Comparison of ENCODE assay signal across 8 mouse cellular contexts in the genomic region with DNA sequence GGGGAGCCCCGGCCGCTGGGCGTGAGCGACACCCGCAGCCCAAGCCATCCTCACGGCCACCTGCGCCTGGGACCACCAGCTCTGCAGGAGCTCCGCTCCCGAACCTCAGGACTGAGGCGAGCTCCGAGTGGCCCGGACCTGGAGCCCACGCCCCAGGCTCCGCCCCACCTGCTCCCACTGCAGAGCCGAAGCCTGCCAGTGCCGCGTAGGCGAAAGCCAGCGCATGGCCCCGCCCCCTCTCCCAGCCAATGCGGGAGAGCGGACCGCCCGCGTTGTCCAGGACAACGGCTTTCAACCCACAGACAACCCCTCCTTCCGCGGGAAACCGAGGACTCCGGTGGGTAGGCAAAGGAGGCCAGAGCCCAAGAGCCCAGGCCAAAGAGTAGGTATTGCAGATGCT. TPM values are rescaled to one million over a fixed set of nuclear protein-coding genes. Genes with fewer than 3 reads are reported as not detected.
A peak's percentile ranks its signal among the peaks of the same experiment; 100 is the strongest.
DNase-seq lines count a peak whose midpoint lies in the region; ATAC-seq and TF ChIP-seq lines count a peak whose summit lies in the region.

No protein-coding gene starts in this region.

- peak overlapping the region; percentile 31 for H3K4me3 ChIP-seq in C2C12 (ENCODE audit: insufficient read depth, poor library complexity, severe bottlenecking)
- H3K4me3 ChIP-seq in forebrain, embryonic 10.5 days, result peak overlapping the region; percentile 95
- peak overlapping the region; percentile 73 for H3K4me3 ChIP-seq in heart, embryonic 15.5 days
- peak overlapping the region; percentile 41 for H3K4me3 ChIP-seq in liver, embryonic 12.5 days
- H3K4me3 ChIP-seq in stomach, embryonic 14.5 days (ENCODE audit: low read depth, low read length), result peak overlapping the region; percentile 86

- H3K36me3 ChIP-seq in C2C12 (ENCODE audit: control insufficient read depth, insufficient read depth), result peaks cover 36% of the 10 kb centered on the region
- H3K36me3 ChIP-seq in forebrain, embryonic 10.5 days (replicated peaks), result peaks cover 52% of the 10 kb centered on the region
- H3K36me3 ChIP-seq in heart, embryonic 15.5 days, result peaks cover 34% of the 10 kb centered on the region
- peaks cover 31% of the 10 kb centered on the region for H3K36me3 ChIP-seq in liver, embryonic 12.5 days
- peaks cover 27% of the 10 kb centered on the region for H3K36me3 ChIP-seq in stomach, embryonic 14.5 days (ENCODE audit: control insufficient read depth, insufficient read depth, low read length)

- peak; percentile 32; the same call in 1 of the 2 replicates for TF ChIP-seq POLR2A in brain, embryonic 14.5 days (IDR thresholded peaks at IDR 0.05; ENCODE audit: borderline replicate concordance, extremely low read depth, insufficient read depth, insufficient read length, poor library complexity, severe bottlenecking)

- peak; percentile 96 for DNase-seq in brain, embryonic 14.5 days (ENCODE audit: low read depth)
- peak; percentile 87 for DNase-seq in forebrain, embryonic 10.5 days (ENCODE audit: extremely low spot score, low spot score)
- peak; percentile 96 for DNase-seq in kidney, postnatal 14 days
- DNase-seq in natural killer cell, adult 2 months (ENCODE audit: low spot score in 2 of 2), result peak; percentile 76 to 77

- H3K79me3 ChIP-seq in C2C12 (ENCODE audit: low read depth), result peaks cover 18% of the 10 kb centered on the region

- peaks cover 66% of the 10 kb centered on the region for H3K79me2 ChIP-seq in C2C12 (ENCODE audit: control insufficient read depth, insufficient read depth)

- H3K4me1 ChIP-seq in forebrain, embryonic 10.5 days, result peaks cover 61% of the 10 kb centered on the region
- H3K4me1 ChIP-seq in heart, embryonic 15.5 days (replicated peaks), result peaks cover 47% of the 10 kb centered on the region
- peaks cover 54% of the 10 kb centered on the region for H3K4me1 ChIP-seq in liver, embryonic 12.5 days
- peaks cover 33% of the 10 kb centered on the region for H3K4me1 ChIP-seq in stomach, embryonic 14.5 days (ENCODE audit: control insufficient read depth, insufficient read depth, low read length)

- under 1% methylated on average over 30 of the region's 30 CpGs for WGBS in forebrain, embryonic 10.5 days
- under 1% methylated on average over 30 of the region's 30 CpGs for WGBS in heart, embryonic 15.5 days
- WGBS in liver, embryonic 12.5 days (ENCODE audit: insufficient replicate concordance), result 2% methylated on average over 30 of the region's 30 CpGs
- WGBS in stomach, embryonic 14.5 days, result under 1% methylated on average over 30 of the region's 30 CpGs

- ATAC-seq in heart, embryonic 15.5 days (replicated peaks; ENCODE audit: insufficient number of reproducible peaks, insufficient read depth, low FRiP score, low read depth), result peak; percentile 83
- ATAC-seq in liver, embryonic 12.5 days, result peak; percentile 85
- ATAC-seq in stomach, embryonic 14.5 days (ENCODE audit: insufficient number of reproducible peaks, insufficient read depth, low FRiP score, low read depth), result peak; percentile 90

- H3ac ChIP-seq in C2C12 (ENCODE audit: control insufficient read depth, insufficient read length, low read depth), result peak overlapping the region; percentile 88

- peak overlapping the region; percentile 61 for H3K9ac ChIP-seq in heart, embryonic 15.5 days
- peak overlapping the region; percentile 49 for H3K9ac ChIP-seq in liver, embryonic 12.5 days
- peak overlapping the region; percentile 48 for H3K9ac ChIP-seq in stomach, embryonic 14.5 days (replicated peaks; ENCODE audit: low read depth, low read length)

- no peak for TF ChIP-seq CTCF in C2C12 (IDR thresholded peaks at IDR 0.05; ENCODE audit: control insufficient read depth, insufficient read depth, insufficient read length)
- no peak for TF ChIP-seq CTCF in brain, embryonic 14.5 days (IDR thresholded peaks at IDR 0.05; ENCODE audit: borderline replicate concordance, extremely low read depth, insufficient read depth, insufficient read length)

- H3K9me3 ChIP-seq in forebrain, embryonic 10.5 days, result no peaks in the 10 kb centered on the region
- H3K9me3 ChIP-seq in heart, embryonic 15.5 days (replicated peaks), result no peaks in the 10 kb centered on the region
- no peaks in the 10 kb centered on the region for H3K9me3 ChIP-seq in liver, embryonic 12.5 days (replicated peaks)
- no peaks in the 10 kb centered on the region for H3K9me3 ChIP-seq in stomach, embryonic 14.5 days (ENCODE audit: control insufficient read depth, low read depth, low read length)

- peak overlapping the region; percentile 87 for H3K4me2 ChIP-seq in heart, embryonic 15.5 days
- peak overlapping the region; percentile 69 for H3K4me2 ChIP-seq in liver, embryonic 12.5 days
- H3K4me2 ChIP-seq in stomach, embryonic 14.5 days (replicated peaks; ENCODE audit: low read depth, low read length), result peak overlapping the region; percentile 91

- H3K27ac ChIP-seq in forebrain, embryonic 10.5 days, result peak overlapping the region; percentile 84
- peak overlapping the region; percentile 99 for H3K27ac ChIP-seq in heart, embryonic 15.5 days
- H3K27ac ChIP-seq in liver, embryonic 12.5 days, result no peak overlapping the region
- H3K27ac ChIP-seq in stomach, embryonic 14.5 days (ENCODE audit: low read length), result peak overlapping the region; percentile 27; the same call in 1 of the 2 replicates

- no peaks in the 10 kb centered on the region for H3K27me3 ChIP-seq in C2C12 (ENCODE audit: control insufficient read depth, insufficient read depth, insufficient read length)
- H3K27me3 ChIP-seq in forebrain, embryonic 10.5 days (ENCODE audit: poor library complexity, severe bottlenecking), result no peaks in the 10 kb centered on the region
- H3K27me3 ChIP-seq in heart, embryonic 15.5 days, result no peaks in the 10 kb centered on the region
- peaks cover 56% of the 10 kb centered on the region for H3K27me3 ChIP-seq in liver, embryonic 12.5 days (replicated peaks)
- no peaks in the 10 kb centered on the region for H3K27me3 ChIP-seq in stomach, embryonic 14.5 days (ENCODE audit: control insufficient read depth, insufficient read depth, low read length)

TF ChIP-seq in C2C12, 6 proteins besides CTCF, POLR2A, EP300 and RAD21:
- TF ChIP-seq MAX (IDR thresholded peaks at IDR 0.05) (peak; percentile 15), CEBPB (IDR thresholded peaks at IDR 0.05; ENCODE audit: low read depth) (no peak), USF1 (IDR thresholded peaks at IDR 0.05; ENCODE audit: low read depth) (no peak)

RNA-seq across cellular contexts. Expression of a gene that starts 2.8 kb away (rescaled TPM):
- polyA plus RNA-seq in C2C12 (2012; fragmentation: generic; extraction: Trizol), result 26.8 TPM
- polyA plus RNA-seq in brain, embryonic 14.5 days (2012; rRNA removed), result 71.0 and 80.8 TPM in 2 replicates
- polyA plus RNA-seq in forebrain, embryonic 10.5 days (2016; fragmentation: Nextera tagmentation; extraction: Ambion mirVana), result 11.2 and 14.4 TPM in 2 replicates
- polyA plus RNA-seq in heart, embryonic 15.5 days (2015; fragmentation: Nextera tagmentation; extraction: Ambion mirVana), result 9.9 and 14.2 TPM in 2 replicates
- 4.2 and 4.6 TPM in 2 replicates for polyA plus RNA-seq in liver, embryonic 12.5 days (2016; fragmentation: Nextera tagmentation; extraction: Ambion mirVana)
- 19.0 and 21.0 TPM in 2 replicates for polyA plus RNA-seq in stomach, embryonic 14.5 days (2014; fragmentation: Nextera tagmentation; extraction: Ambion mirVana)

RNA-seq across cellular contexts. Expression of a gene that starts 38.1 kb away (rescaled TPM):
- 296 TPM for polyA plus RNA-seq in C2C12 (2012; fragmentation: generic; extraction: Trizol)
- 93.7 and 115 TPM in 2 replicates for polyA plus RNA-seq in brain, embryonic 14.5 days (2012; rRNA removed)
- polyA plus RNA-seq in forebrain, embryonic 10.5 days (2016; fragmentation: Nextera tagmentation; extraction: Ambion mirVana), result 175 and 194 TPM in 2 replicates
- polyA plus RNA-seq in heart, embryonic 15.5 days (2015; fragmentation: Nextera tagmentation; extraction: Ambion mirVana), result 78.8 and 85.8 TPM in 2 replicates
- 131 and 150 TPM in 2 replicates for polyA plus RNA-seq in liver, embryonic 12.5 days (2016; fragmentation: Nextera tagmentation; extraction: Ambion mirVana)
- 122 and 123 TPM in 2 replicates for polyA plus RNA-seq in stomach, embryonic 14.5 days (2014; fragmentation: Nextera tagmentation; extraction: Ambion mirVana)

RNA-seq across cellular contexts. Expression of a gene that starts 47.5 kb away (rescaled TPM):
- 1.2 TPM for polyA plus RNA-seq in C2C12 (2012; fragmentation: generic; extraction: Trizol)
- 0.45 and 0.93 TPM in 2 replicates for polyA plus RNA-seq in brain, embryonic 14.5 days (2012; rRNA removed)
- 0.35 and 0.50 TPM in 2 replicates for polyA plus RNA-seq in forebrain, embryonic 10.5 days (2016; fragmentation: Nextera tagmentation; extraction: Ambion mirVana)
- 1.1 and 1.7 TPM in 2 replicates for polyA plus RNA-seq in heart, embryonic 15.5 days (2015; fragmentation: Nextera tagmentation; extraction: Ambion mirVana)
- polyA plus RNA-seq in liver, embryonic 12.5 days (2016; fragmentation: Nextera tagmentation; extraction: Ambion mirVana), result 1.9 and 2.1 TPM in 2 replicates
- 1.6 and 1.8 TPM in 2 replicates for polyA plus RNA-seq in stomach, embryonic 14.5 days (2014; fragmentation: Nextera tagmentation; extraction: Ambion mirVana)

Comparison
In these comparisons a context has a peak if more than half of its experiments do, and no peak if none do; other contexts are left out.
1. H3K4me3 ChIP-seq: peak in every context shown above with its lines; median percentile 95 in forebrain, embryonic 10.5 days; 86 in stomach, embryonic 14.5 days; 73 in heart, embryonic 15.5 days; 41 in liver, embryonic 12.5 days; 31 in C2C12.